Mouse (Mus musculus): Measurements from ENCODE around the gene Ppil1.

GRCm38 (mm10) chr17:29202604-29203003 lies 61.4 kb downstream of the Ppil1 start:
- TF ChIP-seq CTCF (conservative IDR thresholded peaks at IDR 0.05; ENCODE audit: low read length) = no peak
- no peak for TF ChIP-seq POU5F1 (IDR thresholded peaks at IDR 0.05; ENCODE audit: borderline replicate concordance, low read length)
